Mouse (Mus musculus) cerebellum, postnatal 25 days (tissue): Measurements from ENCODE around the gene Olfr959.

Experiments
- DNase-seq, 2 experiments: peaks; one replicate each; pipeline ENCODE4 v3.0.0; 2021; ENCODE audit warnings: mixed read lengths in 2 of 2

The Olfr959 gene

GRCm38 (mm10) chr9:39575469-39575868 lies at the start of gene Olfr959:
Olfr959 (minus strand) TSS chr9:39575569.
- no peak for DNase-seq

GRCm38 (mm10) chr9:39624711-39625110 lies 49.3 kb upstream of the Olfr959 start:
- DNase-seq, result no peak

- DNase-seq, result no peak
Measured at GRCm38 (mm10) chr9:39623783-39624182, 48.4 kb upstream of the Olfr959 start.

GRCm38 (mm10) chr9:39621073-39621472 lies 45.7 kb upstream of the Olfr959 start, which contains the start of gene Olfr960:
Olfr960 (plus strand) TSS chr9:39621373.
- DNase-seq, result no peak

- peak in 1 of 2 experiments; percentile 6 for DNase-seq
Measured at GRCm38 (mm10) chr9:39611953-39612352, 36.6 kb upstream of the Olfr959 start.

- DNase-seq, result no peak
Measured at GRCm38 (mm10) chr9:39610355-39610754, 35.0 kb upstream of the Olfr959 start, which contains the start of gene Olfr148. Olfr148 (plus strand) TSS chr9:39610655.

GRCm38 (mm10) chr9:39608497-39608896 lies 33.1 kb upstream of the Olfr959 start:
- DNase-seq, result no peak

GRCm38 (mm10) chr9:39603999-39604453 lies 28.7 kb upstream of the Olfr959 start, which contains the start of gene AW551984:
AW551984 (minus strand) TSS chr9:39604403.
- DNase-seq, result no peak

- peak in 1 of 2 experiments; percentile 6 for DNase-seq
Measured at GRCm38 (mm10) chr9:39603333-39603845, 28.0 kb upstream of the Olfr959 start.

- peak; percentile 3 to 6 for DNase-seq
Measured at GRCm38 (mm10) chr9:39602536-39603332, 27.4 kb upstream of the Olfr959 start.

GRCm38 (mm10) chr9:39577050-39577449 lies 1.7 kb upstream of the Olfr959 start:
- DNase-seq, result no peak

- no peak for DNase-seq
Measured at GRCm38 (mm10) chr9:39558349-39558647, 17.1 kb downstream of the Olfr959 start.

- no peak for DNase-seq
Measured at GRCm38 (mm10) chr9:39557529-39558348, 17.6 kb downstream of the Olfr959 start.

GRCm38 (mm10) chr9:39553946-39554345 lies 21.4 kb downstream of the Olfr959 start, which contains the start of gene Olfr958:
Olfr958 (minus strand) TSS chr9:39554054.
- DNase-seq, result no peak

GRCm38 (mm10) chr9:39550806-39551205 lies 24.6 kb downstream of the Olfr959 start:
- DNase-seq, result no peak

- DNase-seq, result no peak
Measured at GRCm38 (mm10) chr9:39523616-39524285, 51.6 kb downstream of the Olfr959 start.
